Mouse (Mus musculus): ENCODE measurements around the gene Taar3.

- TF ChIP-seq GATA1 (IDR thresholded peaks at IDR 0.05; ENCODE audit: low read length) (no peak), TAL1 (IDR thresholded peaks at IDR 0.05; ENCODE audit: low read length) (no peak)
Observed at GRCm38 (mm10) chr10:23963444-23963843, 14.1 kb downstream of the Taar3 start.
